Mouse (Mus musculus) limb, embryonic 11.5 days (tissue): ENCODE data around the gene Crlf3. TPM values are rescaled to one million over a fixed set of nuclear protein-coding genes. Genes with fewer than 3 reads are reported as not detected.

Source experiments
- ATAC-seq: fragments of 200-750 bp; cut with Nextera tagmentation; 2 replicates; pipeline ENCODE4 v1.8.0; 2017; ENCODE audit warnings: low read depth; ENCODE audit not compliant: insufficient number of reproducible peaks, low FRiP score, low TSS enrichment
- DNase-seq: peaks from one replicate; pipeline ENCODE4 v3.0.0-alpha.2; 2015; ENCODE audit warnings: low spot score
- H3K27ac ChIP-seq: fragments of 300-500 bp; sonication (generic); replicated peaks from 2 replicates; pipeline ENCODE4 v1.5.1; 2014; ENCODE audit warnings: low read depth, mild to moderate bottlenecking, low read length
- H3K27me3 ChIP-seq: fragments of 300-500 bp; sonication (generic); 2 replicates; pipeline ENCODE4 v1.6.1; 2014; ENCODE audit warnings: mild to moderate bottlenecking, low read length, mixed read lengths; ENCODE audit not compliant: control insufficient read depth, insufficient read depth
- H3K36me3 ChIP-seq: fragments of 300-500 bp; sonication (generic); 2 replicates; pipeline ENCODE4 v1.6.1; 2014; ENCODE audit warnings: mild to moderate bottlenecking, low read length, moderate library complexity, mixed read lengths; ENCODE audit not compliant: control insufficient read depth, insufficient read depth
- H3K4me1 ChIP-seq: fragments of 300-500 bp; sonication (generic); 2 replicates; pipeline ENCODE4 v1.6.1; 2014; ENCODE audit warnings: low read length, mixed read lengths; ENCODE audit not compliant: control insufficient read depth, insufficient read depth
- H3K4me2 ChIP-seq: fragments of 300-500 bp; sonication (generic); 2 replicates; pipeline ENCODE4 v1.6.1; 2014; ENCODE audit warnings: low read depth, mild to moderate bottlenecking, moderate library complexity; ENCODE audit not compliant: severe bottlenecking
- H3K4me3 ChIP-seq: fragments of 300-500 bp; sonication (generic); 2 replicates; pipeline ENCODE4 v1.5.1; 2014; ENCODE audit warnings: low read depth, low read length
- H3K9ac ChIP-seq: fragments of 300-500 bp; sonication (generic); 2 replicates; pipeline ENCODE4 v1.6.1; 2014; ENCODE audit warnings: mild to moderate bottlenecking, low read length
- H3K9me3 ChIP-seq: fragments of 300-500 bp; sonication (generic); 2 replicates; pipeline ENCODE4 v1.6.1; 2016; ENCODE audit warnings: low read length; ENCODE audit not compliant: control insufficient read depth
- WGBS: fragments of 180-500 bp; shearing (Covaris S2); extraction: QIAGEN DNeasy Blood & Tissue Kit; methylation state at CpG from one replicate; pipeline ENCODE4 v1.1.7; 2014; 5-methylcytosine and 5-hydroxymethylcytosine counted together
- polyA plus RNA-seq: library from polyadenylated mRNA; unstranded; fragments of >200 nt; fragmentation: Nextera tagmentation; extraction: Ambion mirVana; gene quantifications from 2 replicates; pipeline ENCODE4 v1.2.1, GENCODE M21; 2014

Crlf3 gene
- polyA plus RNA-seq, 1 experiment from 2014 or later: 52.8 TPM

DNA sequence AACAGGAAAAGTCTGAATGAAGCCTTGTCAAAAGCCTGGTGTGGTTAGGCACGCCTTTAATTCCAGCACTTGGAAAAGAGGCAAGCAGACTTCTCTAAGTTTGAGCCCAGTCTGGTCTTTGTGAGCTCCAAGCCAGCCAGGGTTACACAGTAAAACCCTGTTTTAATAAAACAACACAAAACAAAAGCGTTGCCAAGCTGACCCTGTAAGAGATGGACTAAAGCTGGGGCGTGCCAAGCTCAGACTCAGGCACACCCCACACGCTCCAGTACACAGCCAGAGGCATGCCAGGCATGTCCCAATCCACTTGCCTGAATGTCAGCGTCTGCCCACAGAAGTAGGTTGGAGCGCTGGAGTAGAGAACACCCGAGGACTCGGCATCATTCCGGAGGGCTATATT is 24.6 kb downstream of the Crlf3 start:
- Histone ChIP-seq H3K4me2 (no peak overlapping the region), H3K9ac (no peak overlapping the region), H3K36me3 (peaks cover 14% of the 10 kb centered on the region), H3K4me3 (no peak overlapping the region), H3K9me3 (no peaks in the 10 kb centered on the region), H3K27ac (no peak overlapping the region), H3K4me1 (no peaks in the 10 kb centered on the region), H3K27me3 (no peaks in the 10 kb centered on the region)
- no peak for ATAC-seq
- DNase-seq: no peak
- 95% methylated on average over 9 of the region's 9 CpGs for WGBS

DNA sequence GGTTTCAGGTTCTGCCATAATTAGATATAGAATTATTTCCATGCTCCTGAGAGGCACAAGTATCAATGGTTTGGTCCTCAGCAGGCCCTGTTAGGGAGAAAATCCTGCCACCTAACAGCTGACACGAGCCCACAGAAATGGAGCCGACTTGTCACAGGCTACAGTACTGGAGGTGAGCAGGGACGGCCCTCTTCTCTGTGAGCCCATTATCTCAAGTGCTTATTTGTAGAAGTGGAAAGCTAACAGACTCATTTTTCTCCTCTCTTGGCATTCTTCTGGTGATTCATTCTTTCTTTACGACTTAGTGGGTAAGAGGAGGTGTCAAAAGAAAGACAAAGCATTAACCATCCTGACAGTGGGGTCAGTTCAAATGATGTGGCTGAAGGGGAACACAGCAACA is 26.1 kb downstream of the Crlf3 start:
- 74% methylated on average over 4 of the region's 4 CpGs for WGBS
- no peaks in the 10 kb centered on the region for H3K4me1 ChIP-seq
- no peak overlapping the region for H3K9ac ChIP-seq
- no peak overlapping the region for H3K4me3 ChIP-seq
- H3K36me3 ChIP-seq: peaks cover 14% of the 10 kb centered on the region
- DNase-seq (no peak), ATAC-seq (no peak)
- H3K27ac ChIP-seq: no peak overlapping the region
- no peaks in the 10 kb centered on the region for H3K27me3 ChIP-seq
- no peak overlapping the region for H3K4me2 ChIP-seq
- H3K9me3 ChIP-seq: no peaks in the 10 kb centered on the region

DNA sequence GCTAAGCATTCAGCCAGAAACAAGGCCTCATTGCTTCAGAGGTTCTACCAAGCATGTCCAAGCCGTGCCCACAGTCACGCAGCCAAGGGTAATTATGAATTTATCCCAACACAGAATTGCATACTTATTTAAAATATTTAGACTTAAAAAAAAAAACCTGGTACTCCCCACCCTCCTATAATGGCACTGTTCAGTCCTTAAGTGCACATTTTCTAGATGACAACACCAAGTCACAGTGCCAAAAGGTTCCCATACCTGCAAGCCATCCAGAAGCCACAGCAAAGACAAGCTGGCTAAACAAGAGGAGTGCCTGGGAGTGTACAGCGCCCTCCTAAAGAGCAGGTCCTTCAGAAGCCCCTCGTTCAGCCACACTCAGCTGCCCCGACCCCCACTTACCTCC is 27.6 kb downstream of the Crlf3 start:
- 92% methylated on average over 5 of the region's 5 CpGs for WGBS
- no peaks in the 10 kb centered on the region for H3K9me3 ChIP-seq
- DNase-seq (no peak), ATAC-seq (no peak)
- H3K4me1 ChIP-seq: no peaks in the 10 kb centered on the region
- H3K27ac ChIP-seq: no peak overlapping the region
- H3K9ac ChIP-seq: no peak overlapping the region
- no peak overlapping the region for H3K4me3 ChIP-seq
- peaks cover 14% of the 10 kb centered on the region for H3K36me3 ChIP-seq
- no peak overlapping the region for H3K4me2 ChIP-seq
- no peaks in the 10 kb centered on the region for H3K27me3 ChIP-seq

DNA sequence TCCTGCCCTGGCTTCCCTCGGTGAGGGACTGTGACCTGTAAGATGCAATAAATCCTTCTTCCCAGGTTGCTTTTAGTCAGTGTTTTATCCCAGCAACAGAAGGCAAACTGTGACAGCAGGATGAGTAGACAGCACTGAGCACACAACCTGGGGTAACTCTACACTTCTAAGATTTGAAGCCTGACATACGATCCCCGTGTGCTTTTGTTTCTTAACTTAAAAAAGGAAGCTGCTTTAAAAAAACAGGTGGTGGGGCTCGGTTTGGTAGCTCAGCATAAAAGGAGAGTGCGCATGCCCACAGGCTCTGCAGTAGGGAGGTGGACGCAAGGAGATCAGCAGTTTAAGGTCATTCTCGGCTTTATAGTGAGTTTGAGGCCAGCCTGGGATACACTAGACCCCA is 28.3 kb downstream of the Crlf3 start:
- no peaks in the 10 kb centered on the region for H3K9me3 ChIP-seq
- no peak overlapping the region for H3K9ac ChIP-seq
- no peak overlapping the region for H3K4me3 ChIP-seq
- H3K36me3 ChIP-seq: peaks cover 10% of the 10 kb centered on the region
- no peak overlapping the region for H3K4me2 ChIP-seq
- ATAC-seq (no peak), DNase-seq (no peak)
- H3K27ac ChIP-seq: no peak overlapping the region
- no peaks in the 10 kb centered on the region for H3K4me1 ChIP-seq
- H3K27me3 ChIP-seq: no peaks in the 10 kb centered on the region
- WGBS: 70% methylated on average over 7 of the region's 7 CpGs

DNA sequence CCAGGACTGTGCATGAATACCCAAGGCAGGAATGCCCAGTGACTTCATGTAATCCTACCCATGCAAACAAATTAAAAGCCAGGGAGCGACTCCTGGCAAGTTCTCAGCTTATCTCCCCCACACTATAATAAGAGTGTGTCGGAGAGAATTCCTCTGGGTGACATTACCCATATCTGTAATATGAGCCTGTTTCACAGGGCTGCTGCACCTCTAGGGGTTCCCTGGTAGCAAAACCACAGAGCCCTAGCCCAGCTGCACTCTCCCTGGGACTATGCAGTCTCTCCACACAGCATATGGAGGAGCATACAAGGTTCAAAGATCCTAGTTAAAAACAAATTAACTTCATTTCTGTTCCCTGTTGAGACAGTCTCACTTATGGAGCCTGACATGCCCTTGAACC is 30.7 kb downstream of the Crlf3 start:
- Histone ChIP-seq H3K27ac (no peak overlapping the region), H3K9me3 (no peaks in the 10 kb centered on the region), H3K36me3 (peaks cover 4% of the 10 kb centered on the region; the same call in 1 of the 2 replicates), H3K27me3 (no peaks in the 10 kb centered on the region), H3K4me3 (no peak overlapping the region), H3K4me2 (no peak overlapping the region), H3K4me1 (no peaks in the 10 kb centered on the region), H3K9ac (no peak overlapping the region)
- no peak for ATAC-seq
- DNase-seq: no peak
- 43% methylated on average over 2 of the region's 2 CpGs for WGBS

DNA sequence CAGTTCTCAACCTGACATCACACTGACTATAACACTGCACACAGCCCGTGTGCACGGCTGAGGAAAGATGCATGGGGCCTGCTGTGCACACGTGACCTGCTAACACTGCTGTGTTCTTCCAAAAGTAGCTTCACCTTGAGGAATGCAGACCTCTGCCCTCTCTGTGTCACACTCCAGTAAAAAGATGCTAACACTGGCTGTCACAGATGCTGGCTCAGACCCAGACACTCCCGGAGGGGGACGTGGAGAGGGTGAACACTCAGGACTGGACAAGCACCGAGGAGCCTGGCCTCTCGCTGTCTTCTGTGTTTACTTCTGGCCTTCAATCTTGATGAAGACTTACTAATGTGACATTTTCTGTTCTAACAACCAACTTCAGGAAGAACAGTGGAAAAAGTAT is 33.9 kb downstream of the Crlf3 start:
- no peak overlapping the region for H3K27ac ChIP-seq
- H3K9ac ChIP-seq: no peak overlapping the region
- 91% methylated on average over 7 of the region's 7 CpGs for WGBS
- no peaks in the 10 kb centered on the region for H3K4me1 ChIP-seq
- DNase-seq (no peak), ATAC-seq (no peak)
- H3K4me2 ChIP-seq: no peak overlapping the region
- no peaks in the 10 kb centered on the region for H3K9me3 ChIP-seq
- peaks cover 3% of the 10 kb centered on the region for H3K36me3 ChIP-seq
- no peak overlapping the region for H3K4me3 ChIP-seq
- H3K27me3 ChIP-seq: no peaks in the 10 kb centered on the region

DNA sequence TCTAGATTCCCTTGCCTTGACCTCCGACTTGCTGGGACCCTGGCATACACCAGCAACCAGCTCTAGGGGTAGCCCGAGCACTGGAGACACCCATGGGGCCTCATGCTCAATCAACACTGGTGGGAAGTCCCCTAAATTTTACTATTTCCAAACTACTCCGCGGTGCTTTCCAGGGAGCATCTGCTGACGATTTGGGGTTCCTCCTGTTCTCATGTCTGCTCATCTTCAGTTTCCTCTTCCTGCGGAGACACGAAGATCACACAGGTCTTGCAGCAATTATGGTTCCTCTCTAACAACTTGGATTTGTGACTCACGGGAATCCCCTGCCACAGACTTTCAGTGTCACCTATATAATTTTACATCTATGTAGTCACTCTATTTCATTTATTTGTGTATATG is 37.4 kb downstream of the Crlf3 start:
- ATAC-seq (no peak), DNase-seq (no peak)
- Histone ChIP-seq H3K4me1 (no peaks in the 10 kb centered on the region), H3K4me3 (no peak overlapping the region), H3K27me3 (no peaks in the 10 kb centered on the region), H3K9me3 (no peaks in the 10 kb centered on the region), H3K4me2 (no peak overlapping the region), H3K9ac (no peak overlapping the region), H3K27ac (no peak overlapping the region), H3K36me3 (peaks cover 3% of the 10 kb centered on the region)
- 85% methylated on average over 8 of the region's 8 CpGs for WGBS

DNA sequence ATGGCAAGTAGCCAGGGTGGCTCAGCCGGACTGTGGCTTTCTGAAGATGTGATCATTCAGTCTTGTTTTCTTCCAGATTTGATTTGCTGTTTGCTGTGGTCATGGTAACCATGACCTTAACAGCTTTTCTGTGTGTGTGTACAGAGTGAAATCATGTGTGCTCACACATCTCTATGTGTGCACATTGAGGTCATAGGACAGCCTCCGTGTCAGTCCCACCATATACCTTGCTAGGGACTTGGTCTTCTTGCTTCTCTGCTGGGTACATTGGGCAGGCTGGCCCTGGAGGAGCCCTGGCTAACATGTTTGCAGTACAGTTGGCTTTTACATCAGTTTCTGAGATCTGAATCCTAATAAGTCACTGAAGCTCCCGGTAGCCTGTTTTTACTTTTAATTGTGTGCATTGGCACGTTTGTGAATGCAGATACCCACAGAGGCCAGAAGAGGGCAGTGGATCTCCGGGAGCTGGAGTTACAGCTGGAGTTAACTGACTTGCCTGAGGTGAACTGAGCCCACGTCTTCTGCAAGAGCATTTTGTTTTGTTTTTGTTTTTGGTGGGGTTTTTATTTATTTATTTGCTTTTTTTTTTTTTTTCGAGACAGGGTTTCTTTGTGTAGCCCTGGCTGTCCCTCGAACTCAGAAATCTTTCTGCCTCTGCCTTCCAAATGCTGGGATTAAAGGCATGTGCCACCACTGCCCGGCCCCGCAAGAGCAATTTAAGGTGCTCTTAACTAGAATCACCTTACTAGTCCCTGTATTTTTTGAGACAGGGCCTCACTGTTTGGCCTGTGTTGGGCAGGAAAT is 38.0 kb downstream of the Crlf3 start:
- Histone ChIP-seq H3K4me3 (no peak overlapping the region), H3K9ac (no peak overlapping the region), H3K36me3 (peaks cover 3% of the 10 kb centered on the region), H3K4me2 (no peak overlapping the region), H3K27ac (no peak overlapping the region), H3K27me3 (no peaks in the 10 kb centered on the region), H3K4me1 (no peaks in the 10 kb centered on the region), H3K9me3 (no peaks in the 10 kb centered on the region)
- ATAC-seq (no peak), DNase-seq (peak; percentile 42)
- 62% methylated on average over 10 of the region's 10 CpGs for WGBS

DNA sequence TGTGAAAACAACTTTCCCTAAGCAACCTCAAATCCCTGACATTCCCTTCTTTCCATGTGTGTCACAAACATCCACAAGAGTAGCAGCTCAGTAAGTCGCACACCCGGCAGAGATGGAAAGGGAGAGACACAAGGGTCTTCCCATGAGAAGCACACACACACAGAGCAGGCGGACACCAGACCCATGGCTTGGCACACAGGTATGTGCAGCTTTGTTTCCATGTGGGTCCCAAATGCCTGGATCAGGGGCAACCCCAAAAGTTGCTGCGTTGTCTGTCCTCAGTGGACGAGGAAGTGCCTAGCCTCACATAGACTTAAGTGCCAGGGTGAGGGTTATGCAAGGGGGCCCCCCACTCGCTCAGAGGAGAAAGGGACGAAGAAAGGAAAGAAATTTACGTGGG is 43.3 kb downstream of the Crlf3 start:
- no peak overlapping the region for H3K4me2 ChIP-seq
- peaks cover 7% of the 10 kb centered on the region; the same call in 1 of the 2 replicates for H3K36me3 ChIP-seq
- H3K4me1 ChIP-seq: no peaks in the 10 kb centered on the region
- no peak overlapping the region for H3K4me3 ChIP-seq
- no peak overlapping the region for H3K9ac ChIP-seq
- H3K27me3 ChIP-seq: no peaks in the 10 kb centered on the region
- no peak overlapping the region for H3K27ac ChIP-seq
- H3K9me3 ChIP-seq: no peaks in the 10 kb centered on the region
- 85% methylated on average over 8 of the region's 8 CpGs for WGBS
- no peak for DNase-seq
- no peak for ATAC-seq
